Mouse (Mus musculus) liver, adult 2 months (tissue): ENCODE results near the gene Zfc3h1. TPM values are rescaled to one million over a fixed set of nuclear protein-coding genes. Genes with fewer than 3 reads are reported as not detected.

ENCODE experiments used
- DNase-seq: peaks from one replicate; pipeline ENCODE4 v3.0.0-alpha.2; 2011; ENCODE audit warnings: low read depth, low spot score; ENCODE audit errors: extremely low read depth
- H3K27ac ChIP-seq: fragments of 200-500 bp; replicated peaks from 2 replicates; pipeline ENCODE4 v1.5.1; 2012; ENCODE audit warnings: low read depth, mild to moderate bottlenecking, control low read depth, inconsistent platforms, low read length; ENCODE audit not compliant: insufficient read depth
- H3K27me3 ChIP-seq: fragments of 200-500 bp; 2 replicates; pipeline ENCODE4 v1.6.1; 2012; ENCODE audit warnings: mild to moderate bottlenecking, moderate library complexity, low read length, inconsistent platforms; ENCODE audit not compliant: control insufficient read depth, insufficient read depth
- H3K36me3 ChIP-seq: fragments of 200-500 bp; 2 replicates; pipeline ENCODE4 v1.6.1; 2012; ENCODE audit warnings: low read length, inconsistent platforms; ENCODE audit not compliant: control insufficient read depth, insufficient read depth
- H3K4me1 ChIP-seq: fragments of 200-500 bp; 2 replicates; pipeline ENCODE4 v1.6.1; 2011; ENCODE audit warnings: low read length; ENCODE audit not compliant: control insufficient read depth, insufficient read depth
- H3K4me3 ChIP-seq: fragments of 200-500 bp; 2 replicates; pipeline ENCODE4 v1.5.1; 2011; ENCODE audit warnings: low read depth, mild to moderate bottlenecking, control low read depth, low read length, moderate library complexity; ENCODE audit not compliant: insufficient read depth
- H3K79me2 ChIP-seq: fragments of 200-500 bp; 2 replicates; pipeline ENCODE4 v1.6.1; 2012; ENCODE audit warnings: inconsistent platforms, mild to moderate bottlenecking, low read length, moderate library complexity; ENCODE audit not compliant: control insufficient read depth, insufficient read depth
- H3K9ac ChIP-seq: fragments of 200-500 bp; 2 replicates; pipeline ENCODE4 v1.6.1; 2012; ENCODE audit warnings: low read depth, mild to moderate bottlenecking, control low read depth, inconsistent platforms, low read length
- CTCF ChIP-seq: fragments of 200-500 bp; IDR thresholded peaks from 2 replicates; pipeline ENCODE4 v1.5.1; 2011; ENCODE audit warnings: low read depth, low read length, control low read depth
- POLR2A ChIP-seq: fragments of 200-500 bp; IDR thresholded peaks from 2 replicates; pipeline ENCODE4 v1.6.1; 2011; ENCODE audit warnings: low read length, control low read depth; ENCODE audit not compliant: insufficient read depth; ENCODE audit errors: extremely low read depth
- WGBS: fragments of 180-500 bp; shearing (Covaris S2); methylation state at CpG from one replicate; pipeline ENCODE4 v1.1.7; 2018; 5-methylcytosine and 5-hydroxymethylcytosine counted together
- polyA plus RNA-seq: library from polyadenylated mRNA; depleted of rRNA; stranded (reverse); fragments of >200 nt; gene quantifications from 2 replicates; pipeline ENCODE4 v1.2.3, GENCODE M21; 2012
- total RNA-seq: library from RNA; depleted of rRNA; stranded (reverse); fragments of >200 nt; gene quantifications from 2 replicates; pipeline ENCODE4 v1.2.3, GENCODE M21; 2014

Gene Zfc3h1
- total and polyA plus RNA-seq, 2 experiments, result 7.9 to 31.6 TPM

DNA sequence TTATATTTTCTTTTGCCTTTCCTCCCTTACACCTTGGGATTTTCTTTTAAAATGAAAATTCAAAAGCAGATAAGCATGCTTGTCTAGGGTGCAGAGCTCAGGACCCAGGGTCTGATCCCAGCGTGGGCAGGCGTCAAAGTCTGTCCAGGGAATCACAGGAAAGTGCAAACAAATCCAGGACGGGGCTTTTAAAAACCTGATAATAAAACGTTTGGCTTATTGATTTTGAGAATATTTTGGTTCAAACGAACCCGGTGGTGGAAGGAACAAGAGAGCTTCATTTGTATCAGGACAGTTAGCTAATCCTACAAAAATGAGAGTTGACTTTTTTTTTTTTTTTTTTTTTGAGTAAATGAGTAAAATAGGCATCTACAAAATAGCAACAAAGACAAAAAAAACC is 36.6 kb upstream of the Zfc3h1 start:
- TF ChIP-seq POLR2A, result no peak
- TF ChIP-seq CTCF, result no peak
- Histone ChIP-seq H3K79me2 (no peaks in the 10 kb centered on the region), H3K4me3 (no peak overlapping the region), H3K9ac (no peak overlapping the region), H3K27ac (0 out of 2 replicates have a peak overlapping the region, but pooled peaks have one; percentile 27), H3K36me3 (peaks cover 11% of the 10 kb centered on the region), H3K27me3 (no peaks in the 10 kb centered on the region), H3K4me1 (peaks cover 20% of the 10 kb centered on the region)
- WGBS, result 10% methylated on average over 6 of the region's 6 CpGs
- DNase-seq, result peak; percentile 65

DNA sequence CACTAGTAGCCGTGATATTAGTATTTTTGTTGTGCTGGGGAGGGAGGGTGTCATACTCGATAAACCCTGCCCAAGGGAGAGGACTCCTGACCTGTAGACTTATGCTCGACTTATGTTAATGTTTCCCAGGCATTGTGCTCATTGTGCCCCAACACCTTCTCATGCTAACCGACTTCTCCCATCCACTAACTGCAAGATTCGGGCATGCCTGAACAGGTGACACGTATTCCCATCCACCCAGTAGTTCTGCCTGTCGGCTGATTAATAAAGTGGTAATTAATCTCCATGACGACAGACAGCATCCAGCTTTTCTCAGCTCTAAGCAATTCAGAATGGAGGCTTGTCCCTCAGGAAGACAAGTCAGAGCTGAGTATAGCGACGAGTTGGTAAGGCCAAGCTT is 35.7 kb upstream of the Zfc3h1 start:
- no peaks in the 10 kb centered on the region for H3K27me3 ChIP-seq
- WGBS, result 66% methylated on average over 10 of the region's 10 CpGs
- H3K36me3 ChIP-seq, result peaks cover 6% of the 10 kb centered on the region
- H3K79me2 ChIP-seq, result no peaks in the 10 kb centered on the region
- no peak overlapping the region for H3K4me3 ChIP-seq
- peaks cover 20% of the 10 kb centered on the region for H3K4me1 ChIP-seq
- TF ChIP-seq CTCF (no peak), POLR2A (no peak)
- H3K27ac ChIP-seq, result peak overlapping the region; percentile 80
- peak; percentile 40 for DNase-seq
- H3K9ac ChIP-seq, result no peak overlapping the region

DNA sequence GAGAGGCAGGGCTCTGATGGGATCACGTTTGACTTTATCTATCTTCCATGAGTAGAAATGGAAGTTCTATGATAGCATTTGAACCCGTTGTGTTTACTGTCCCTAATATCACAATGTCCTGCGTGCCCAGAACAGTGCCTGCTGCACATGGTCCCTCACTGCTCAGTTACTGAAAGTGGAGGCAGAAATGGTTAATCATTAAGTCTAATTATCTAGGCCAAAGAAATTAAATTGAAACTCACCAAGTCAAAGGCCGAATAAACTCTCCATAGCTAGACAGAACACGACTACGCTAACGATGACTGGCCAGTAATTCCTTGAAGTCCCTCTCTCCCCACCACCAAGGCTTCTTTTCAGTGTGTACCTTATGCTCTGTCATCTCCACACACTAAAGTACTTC is 35.2 kb upstream of the Zfc3h1 start:
- TF ChIP-seq POLR2A (no peak), CTCF (no peak)
- H3K4me1 ChIP-seq, result peaks cover 22% of the 10 kb centered on the region
- peaks cover 6% of the 10 kb centered on the region for H3K36me3 ChIP-seq
- no peaks in the 10 kb centered on the region; the same call in 1 of the 2 replicates for H3K79me2 ChIP-seq
- WGBS, result 25% methylated on average over 7 of the region's 7 CpGs
- DNase-seq, result peak; percentile 94
- H3K4me3 ChIP-seq, result no peak overlapping the region
- H3K27ac ChIP-seq, result peak overlapping the region; percentile 80
- no peaks in the 10 kb centered on the region for H3K27me3 ChIP-seq
- no peak overlapping the region for H3K9ac ChIP-seq

DNA sequence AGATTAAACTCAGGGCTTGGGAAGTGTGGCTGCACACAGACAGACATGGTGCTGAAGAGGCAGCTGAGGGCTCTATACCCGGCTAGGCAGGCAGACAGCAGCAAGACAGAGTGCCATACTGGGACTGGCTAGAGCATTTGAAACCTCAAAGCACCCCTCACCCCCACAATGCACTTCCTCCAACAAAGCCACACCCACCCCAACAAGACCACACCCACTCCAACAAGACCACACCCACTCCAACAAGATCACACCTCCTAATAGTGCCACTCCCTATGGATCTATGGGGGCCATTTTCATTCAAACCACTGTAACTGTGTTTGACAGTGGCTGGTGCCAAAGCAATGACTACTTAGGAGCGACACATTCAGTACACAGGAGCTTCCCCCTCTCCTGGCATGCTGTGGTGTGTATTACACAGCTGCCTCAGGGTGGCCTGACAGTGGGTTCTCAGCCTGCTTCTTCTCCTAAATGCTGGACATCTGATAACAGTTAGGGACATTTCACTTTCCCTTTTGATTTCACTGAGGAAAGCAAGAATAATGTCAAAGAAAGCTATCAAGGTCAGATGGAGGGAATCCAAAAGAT is 33.9 kb upstream of the Zfc3h1 start:
- no peak for TF ChIP-seq POLR2A
- TF ChIP-seq CTCF, result no peak
- Histone ChIP-seq H3K4me1 (peaks cover 31% of the 10 kb centered on the region), H3K27ac (no peak overlapping the region), H3K4me3 (no peak overlapping the region), H3K27me3 (no peaks in the 10 kb centered on the region), H3K36me3 (peaks cover 4% of the 10 kb centered on the region), H3K79me2 (no peaks in the 10 kb centered on the region; the same call in 1 of the 2 replicates), H3K9ac (no peak overlapping the region)
- WGBS, result 65% methylated on average over 2 of the region's 2 CpGs
- peak; percentile 33 for DNase-seq

DNA sequence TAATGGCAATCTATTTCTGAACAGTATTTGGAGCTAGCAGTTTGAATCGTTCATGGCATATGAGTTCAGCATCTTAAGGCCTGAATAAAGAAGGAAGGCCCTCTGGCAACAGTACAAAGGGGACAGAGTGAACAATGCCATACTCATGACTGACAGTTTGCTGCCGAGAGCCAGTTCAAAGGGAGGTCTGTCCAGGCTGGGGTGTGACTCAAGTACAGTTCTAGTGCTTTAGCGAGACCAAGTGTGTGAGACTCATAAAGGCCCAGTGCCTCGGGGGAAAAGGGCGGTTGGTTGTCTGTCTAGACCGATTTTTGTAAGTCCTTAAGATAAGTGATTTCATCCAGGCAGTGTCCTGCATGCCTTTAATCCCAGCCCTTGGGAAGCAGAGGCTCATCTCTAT is 30.2 kb upstream of the Zfc3h1 start:
- peaks cover 30% of the 10 kb centered on the region for H3K4me1 ChIP-seq
- H3K4me3 ChIP-seq, result no peak overlapping the region
- no peak overlapping the region for H3K9ac ChIP-seq
- H3K27ac ChIP-seq, result peak overlapping the region; percentile 75
- peaks cover 9% of the 10 kb centered on the region for H3K36me3 ChIP-seq
- no peaks in the 10 kb centered on the region for H3K27me3 ChIP-seq
- H3K79me2 ChIP-seq, result peaks cover 6% of the 10 kb centered on the region; the same call in 1 of the 2 replicates
- 82% methylated on average over 6 of the region's 6 CpGs for WGBS
- TF ChIP-seq CTCF (no peak), POLR2A (no peak)
- DNase-seq, result peak; percentile 32

DNA sequence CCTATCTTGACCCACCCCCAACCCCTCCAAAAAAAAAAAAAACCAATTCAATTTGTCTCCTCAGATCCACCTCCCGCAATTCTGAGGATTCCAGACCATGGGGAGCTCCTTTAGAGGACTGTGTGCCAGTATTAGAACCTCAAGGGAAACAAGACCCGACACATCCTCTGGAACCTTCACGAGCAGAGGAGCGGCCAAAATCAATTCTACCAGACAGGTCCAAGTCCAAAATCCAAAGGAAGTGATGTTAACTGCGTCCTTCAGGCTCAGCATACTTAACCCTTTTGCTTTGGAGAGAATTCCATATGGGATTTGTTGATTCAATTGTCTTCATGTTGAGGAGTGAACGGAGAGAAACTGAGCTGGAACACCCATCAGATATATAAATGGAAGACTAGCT is 29.7 kb upstream of the Zfc3h1 start:
- Histone ChIP-seq H3K9ac (no peak overlapping the region), H3K4me1 (peaks cover 29% of the 10 kb centered on the region), H3K4me3 (no peak overlapping the region), H3K27me3 (no peaks in the 10 kb centered on the region), H3K36me3 (peaks cover 9% of the 10 kb centered on the region), H3K27ac (peak overlapping the region; percentile 75), H3K79me2 (peaks cover 6% of the 10 kb centered on the region; the same call in 1 of the 2 replicates)
- peak; percentile 94 for DNase-seq
- TF ChIP-seq CTCF (no peak), POLR2A (no peak)
- WGBS, result 18% methylated on average over 6 of the region's 6 CpGs
